Mouse (Mus musculus) stomach, postnatal 0 days (tissue): ENCODE measurements at regions not wholly inside any gene's neighbourhood (a gene's known extent, or its start where the extent isn't known, plus 50 kb on each side); places are given as distances from the start of the nearest gene placed in this dataset.

ENCODE experiments used
- CTCF ChIP-seq: IDR thresholded peaks from 2 replicates; pipeline ENCODE4 v1.5.1; 2016; ENCODE audit warnings: antibody characterized with exemption, low read depth, mild to moderate bottlenecking, moderate library complexity
- EP300 ChIP-seq: optimal IDR thresholded peaks from 2 replicates; pipeline ENCODE3; 2016; ENCODE audit warnings: antibody characterized with exemption

GRCm38 (mm10) chr3:118062569-118062968 is 193.8 kb upstream of the Snx7 start:
- TF ChIP-seq CTCF (no peak), EP300 (no peak)
